ENCODE assay signal across 13 mouse cellular contexts in genomic region chr12:36426163-36427045, GRCm38 (mm10). TPM values are rescaled to one million over a fixed set of nuclear protein-coding genes. Genes with fewer than 3 reads are reported as not detected.
DNase-seq lines count a peak whose midpoint lies in the region; ATAC-seq lines count a peak whose summit lies in the region.
"Had no signal": no experiment of that assay in that cellular context is flagged by ENCODE, and none has a peak within 500 bp of the region (broad histone marks: within the 10 kb centered on the region; RNA-seq: fewer than 3 reads in every experiment).

No protein-coding gene starts in this region.

- H3K36me3 ChIP-seq in midbrain, embryonic 12.5 days = no peaks in the 10 kb centered on the region
- H3K36me3 ChIP-seq in midbrain, embryonic 11.5 days (ENCODE audit: control insufficient read depth, insufficient read depth, low read length) = no peaks in the 10 kb centered on the region
- no peaks in the 10 kb centered on the region for H3K36me3 ChIP-seq in stomach, embryonic 16.5 days (ENCODE audit: control insufficient read depth, insufficient read depth, low read length)

- H3K9me3 ChIP-seq in midbrain, embryonic 12.5 days = no peaks in the 10 kb centered on the region
- H3K9me3 ChIP-seq in midbrain, embryonic 11.5 days (ENCODE audit: control insufficient read depth, low read length) = no peaks in the 10 kb centered on the region
- no peaks in the 10 kb centered on the region for H3K9me3 ChIP-seq in stomach, embryonic 16.5 days (replicated peaks; ENCODE audit: control insufficient read depth, low read length)

- WGBS in midbrain, embryonic 12.5 days = 73% methylated on average over 15 of the region's 15 CpGs
- WGBS in midbrain, embryonic 11.5 days = 67% methylated on average over 15 of the region's 15 CpGs
- WGBS in stomach, embryonic 16.5 days = 44% methylated on average over 15 of the region's 15 CpGs

- H3K4me3 ChIP-seq in midbrain, embryonic 12.5 days = no peak overlapping the region
- no peak overlapping the region for H3K4me3 ChIP-seq in midbrain, embryonic 11.5 days (ENCODE audit: low read depth, low read length)
- H3K4me3 ChIP-seq in stomach, embryonic 16.5 days (replicated peaks; ENCODE audit: low read length) = no peak overlapping the region
- H3K4me3 ChIP-seq: erythroblast, embryonic 14.5 days had no signal

- H3K9ac ChIP-seq in midbrain, embryonic 12.5 days (replicated peaks) = no peak overlapping the region
- no peak overlapping the region for H3K9ac ChIP-seq in midbrain, embryonic 11.5 days (ENCODE audit: low read length)
- no peak overlapping the region for H3K9ac ChIP-seq in stomach, embryonic 16.5 days (ENCODE audit: low read length)

- H3K27ac ChIP-seq in midbrain, embryonic 12.5 days (replicated peaks) = no peak overlapping the region
- H3K27ac ChIP-seq in midbrain, embryonic 11.5 days (ENCODE audit: low read depth, low read length) = no peak overlapping the region
- peak overlapping the region; percentile 66 for H3K27ac ChIP-seq in stomach, embryonic 16.5 days (ENCODE audit: low read length)

- DNase-seq in midbrain, embryonic 11.5 days (ENCODE audit: low spot score, missing footprints) = no peak
- DNase-seq in forelimb bud, embryonic 11.5 days (ENCODE audit: low read depth, low spot score) = peak; percentile 14
- DNase-seq in kidney, postnatal 10 days = peak; percentile 17
- no peak for DNase-seq in adrenal gland, adult 8-10 months
- DNase-seq in right cerebral cortex, postnatal 4 days = no peak
- no peak for DNase-seq in urinary bladder, postnatal 14 days (ENCODE audit: low spot score)
- DNase-seq: gastrocnemius, postnatal 25 days; heart, postnatal 14 days; lung, postnatal 14 days had no signal

- no peaks in the 10 kb centered on the region for H3K27me3 ChIP-seq in midbrain, embryonic 12.5 days
- H3K27me3 ChIP-seq in midbrain, embryonic 11.5 days (ENCODE audit: control insufficient read depth, insufficient read depth, low read length) = no peaks in the 10 kb centered on the region
- H3K27me3 ChIP-seq in stomach, embryonic 16.5 days (ENCODE audit: control insufficient read depth, insufficient read depth, low read length) = no peaks in the 10 kb centered on the region

- ATAC-seq in midbrain, embryonic 12.5 days (ENCODE audit: low FRiP score, low read depth) = 0 out of 2 replicates have a peak, but pooled peaks have one; percentile 34
- no peak for ATAC-seq in midbrain, embryonic 11.5 days (ENCODE audit: low FRiP score)
- peak; percentile 93 for ATAC-seq in stomach, embryonic 16.5 days (ENCODE audit: insufficient read depth, low FRiP score)

- no peak overlapping the region for H3K4me2 ChIP-seq in midbrain, embryonic 12.5 days (replicated peaks)
- H3K4me2 ChIP-seq in midbrain, embryonic 11.5 days = no peak overlapping the region
- no peak overlapping the region for H3K4me2 ChIP-seq in stomach, embryonic 16.5 days (ENCODE audit: low read depth, low read length)

- H3K4me1 ChIP-seq in midbrain, embryonic 12.5 days = no peaks in the 10 kb centered on the region
- H3K4me1 ChIP-seq in midbrain, embryonic 11.5 days (ENCODE audit: control insufficient read depth, insufficient read depth, low read length) = no peaks in the 10 kb centered on the region
- peaks cover 8% of the 10 kb centered on the region; the same call in 1 of the 2 replicates for H3K4me1 ChIP-seq in stomach, embryonic 16.5 days (ENCODE audit: control insufficient read depth, insufficient read depth, low read length)

RNA-seq across cellular contexts. Expression of gene D630036H23Rik, which starts 44.4 kb away (rescaled TPM):
- polyA plus RNA-seq in midbrain, embryonic 12.5 days (2016; fragmentation: Nextera tagmentation; extraction: Ambion mirVana) = 0.62 and 1.1 TPM in 2 replicates
- polyA plus RNA-seq in midbrain, embryonic 11.5 days (2014; fragmentation: Nextera tagmentation; extraction: Ambion mirVana) = 1.1 and 1.7 TPM in 2 replicates
- 0.34 and 1.9 TPM in 2 replicates for polyA plus RNA-seq in stomach, embryonic 16.5 days (2015; fragmentation: Nextera tagmentation; extraction: Ambion mirVana)
- 1 to 10 TPM; 1.2 to 2.7 (median 2.0) TPM for total RNA-seq in adrenal gland, adult 8-10 months (2022)
- total RNA-seq: neutrophil, adult 5-6 weeks had no signal
- polyA plus RNA-seq: erythroblast, embryonic 14.5 days had no signal

RNA-seq across cellular contexts. Expression of gene Ispd, which starts 45.2 kb away (rescaled TPM):
- polyA plus RNA-seq in midbrain, embryonic 12.5 days (2016; fragmentation: Nextera tagmentation; extraction: Ambion mirVana) = 12.8 and 12.9 TPM in 2 replicates
- polyA plus RNA-seq in midbrain, embryonic 11.5 days (2014; fragmentation: Nextera tagmentation; extraction: Ambion mirVana) = 12.3 and 12.9 TPM in 2 replicates
- 8.2 and 10.4 TPM in 2 replicates for polyA plus RNA-seq in stomach, embryonic 16.5 days (2015; fragmentation: Nextera tagmentation; extraction: Ambion mirVana)
- 10 to 100 TPM in 1 of 4 experiments, 1 to 10 TPM in 3; 6.4 to 11.1 (median 8.8) TPM for total RNA-seq in adrenal gland, adult 8-10 months (2022)
- polyA plus RNA-seq: erythroblast, embryonic 14.5 days had no signal

Comparison
In these comparisons a context has a peak if more than half of its experiments do, and no peak if none do; other contexts are left out.
1. DNase-seq: peak in forelimb bud, embryonic 11.5 days (single experiment) and kidney, postnatal 10 days (single experiment); none in midbrain, embryonic 11.5 days (single experiment), adrenal gland, adult 8-10 months (single experiment), right cerebral cortex, postnatal 4 days (single experiment) and urinary bladder, postnatal 14 days (single experiment).